Mouse (Mus musculus): ENCODE data around the gene Ctf2. TPM values are rescaled to one million over a fixed set of nuclear protein-coding genes. Genes with fewer than 3 reads are reported as not detected.

Ctf2 gene
- polyA plus RNA-seq, 1 experiment from 2014 or later, result 0.26 TPM

GRCm38 (mm10) chr7:127674977-127675376 is 57.0 kb downstream of the Ctf2 start:
- peak; percentile 65; the same call in 1 of the 2 replicates for ATAC-seq (ENCODE audit: insufficient read depth, low FRiP score, low read depth)
- no peak overlapping the region for H3K4me2 ChIP-seq
- no peaks in the 10 kb centered on the region for H3K27me3 ChIP-seq (replicated peaks)
- no peak overlapping the region for H3K4me3 ChIP-seq (replicated peaks)
- 0 out of 2 replicates have a peak, but pooled peaks cover 4% of the 10 kb centered on the region for H3K4me1 ChIP-seq
- H3K9ac ChIP-seq, result no peak overlapping the region
- H3K36me3 ChIP-seq, result no peaks in the 10 kb centered on the region
- 2% methylated on average over 5 of the region's 5 CpGs for WGBS
- no peaks in the 10 kb centered on the region for H3K9me3 ChIP-seq
- H3K27ac ChIP-seq, result no peak overlapping the region

GRCm38 (mm10) chr7:127672776-127673175 is 59.2 kb downstream of the Ctf2 start:
- WGBS, result 68% methylated on average over 4 of the region's 4 CpGs
- Histone ChIP-seq H3K27ac (no peak overlapping the region), H3K27me3 (replicated peaks) (no peaks in the 10 kb centered on the region), H3K4me3 (replicated peaks) (no peak overlapping the region), H3K9me3 (no peaks in the 10 kb centered on the region), H3K4me2 (no peak overlapping the region), H3K9ac (no peak overlapping the region), H3K36me3 (no peaks in the 10 kb centered on the region), H3K4me1 (0 out of 2 replicates have a peak, but pooled peaks cover 4% of the 10 kb centered on the region)
- ATAC-seq (ENCODE audit: insufficient read depth, low FRiP score, low read depth), result no peak

GRCm38 (mm10) chr7:127671880-127672774 is 59.8 kb downstream of the Ctf2 start:
- H3K4me3 ChIP-seq (replicated peaks), result no peak overlapping the region
- 0 out of 2 replicates have a peak, but pooled peaks cover 4% of the 10 kb centered on the region for H3K4me1 ChIP-seq
- WGBS, result 57% methylated on average over 11 of the region's 11 CpGs
- no peak for ATAC-seq (ENCODE audit: insufficient read depth, low FRiP score, low read depth)
- H3K27ac ChIP-seq, result no peak overlapping the region
- H3K36me3 ChIP-seq, result 0 out of 2 replicates have a peak, but pooled peaks cover 2% of the 10 kb centered on the region
- no peak overlapping the region for H3K4me2 ChIP-seq
- H3K27me3 ChIP-seq (replicated peaks), result no peaks in the 10 kb centered on the region
- H3K9ac ChIP-seq, result no peak overlapping the region
- no peaks in the 10 kb centered on the region for H3K9me3 ChIP-seq

MicroRNA genes within 50 kb of the gene (microRNA counts, 519-probe panel; counts per million panel counts)
- 2,264 counts per million, percentile 39 among the panel's probes with 10 or more counts for microRNA mmu-miR-762

Small RNAs within 50 kb of the gene (microRNA-seq; reads per million reads assigned to microRNA genes)
- not detected for gene Mir762

Other genes starting within 250 kb of the Ctf2 start
- gene Srcap, start 220.2 kb downstream of the Ctf2 start, polyA plus RNA-seq (2015; fragmentation: Nextera tagmentation; extraction: Ambion mirVana), result 49.7 and 55.4 TPM in 2 replicates
- 13.4 and 14.8 TPM in 2 replicates for gene Gm42715, start 212.6 kb downstream of the Ctf2 start, polyA plus RNA-seq (2015; fragmentation: Nextera tagmentation; extraction: Ambion mirVana)
- gene Tmem265, start 170.8 kb downstream of the Ctf2 start, polyA plus RNA-seq (2015; fragmentation: Nextera tagmentation; extraction: Ambion mirVana), result 5.6 and 6.0 TPM in 2 replicates
- 37.1 and 37.5 TPM in 2 replicates for gene Phkg2, start 158.8 kb downstream of the Ctf2 start, polyA plus RNA-seq (2015; fragmentation: Nextera tagmentation; extraction: Ambion mirVana)
- 5.8 and 7.2 TPM in 2 replicates for gene Ccdc189, start 143.6 kb downstream of the Ctf2 start, polyA plus RNA-seq (2015; fragmentation: Nextera tagmentation; extraction: Ambion mirVana)
- 37.8 and 42.0 TPM in 2 replicates for gene Rnf40, start 143.4 kb downstream of the Ctf2 start, polyA plus RNA-seq (2015; fragmentation: Nextera tagmentation; extraction: Ambion mirVana)
- 9.4 and 10.3 TPM in 2 replicates for gene Zfp629, start 116.4 kb downstream of the Ctf2 start, polyA plus RNA-seq (2015; fragmentation: Nextera tagmentation; extraction: Ambion mirVana)
- 59.3 and 63.4 TPM in 2 replicates for gene Bcl7c, start 23.2 kb downstream of the Ctf2 start, polyA plus RNA-seq (2015; fragmentation: Nextera tagmentation; extraction: Ambion mirVana)
- 15.6 and 17.0 TPM in 2 replicates for gene Ctf1, start 19.4 kb downstream of the Ctf2 start, polyA plus RNA-seq (2015; fragmentation: Nextera tagmentation; extraction: Ambion mirVana)
- gene Fbxl19, start 12.4 kb upstream of the Ctf2 start, polyA plus RNA-seq (2015; fragmentation: Nextera tagmentation; extraction: Ambion mirVana), result 3.8 and 4.8 TPM in 2 replicates
- 29.2 and 29.6 TPM in 2 replicates for gene Orai3, start 37.6 kb upstream of the Ctf2 start, polyA plus RNA-seq (2015; fragmentation: Nextera tagmentation; extraction: Ambion mirVana)
- 21.1 and 25.0 TPM in 2 replicates for gene Setd1a, start 44.5 kb upstream of the Ctf2 start, polyA plus RNA-seq (2015; fragmentation: Nextera tagmentation; extraction: Ambion mirVana)
- not detected in 2 replicates for gene Gm49388, start 53.4 kb upstream of the Ctf2 start, polyA plus RNA-seq (2015; fragmentation: Nextera tagmentation; extraction: Ambion mirVana)
- gene Hsd3b7, start 68.4 kb upstream of the Ctf2 start, polyA plus RNA-seq (2015; fragmentation: Nextera tagmentation; extraction: Ambion mirVana), result 27.4 and 31.8 TPM in 2 replicates
- 45.3 and 48.1 TPM in 2 replicates for gene Stx4a, start 92.1 kb upstream of the Ctf2 start, polyA plus RNA-seq (2015; fragmentation: Nextera tagmentation; extraction: Ambion mirVana)
- 3.2 and 3.4 TPM in 2 replicates for gene Stx1b, start 92.4 kb upstream of the Ctf2 start, polyA plus RNA-seq (2015; fragmentation: Nextera tagmentation; extraction: Ambion mirVana)
- gene Zfp646, start 144.1 kb upstream of the Ctf2 start, polyA plus RNA-seq (2015; fragmentation: Nextera tagmentation; extraction: Ambion mirVana), result 9.1 and 10.9 TPM in 2 replicates
- 14.6 and 16.7 TPM in 2 replicates for gene Zfp668, start 144.7 kb upstream of the Ctf2 start, polyA plus RNA-seq (2015; fragmentation: Nextera tagmentation; extraction: Ambion mirVana)
- gene Prss53, start 158.8 kb upstream of the Ctf2 start, polyA plus RNA-seq (2015; fragmentation: Nextera tagmentation; extraction: Ambion mirVana), result 1.7 and 1.8 TPM in 2 replicates
- not detected in 2 replicates for gene Gm21974, start 163.3 kb upstream of the Ctf2 start, polyA plus RNA-seq (2015; fragmentation: Nextera tagmentation; extraction: Ambion mirVana)
- 186 and 190 TPM in 2 replicates for gene Vkorc1, start 163.5 kb upstream of the Ctf2 start, polyA plus RNA-seq (2015; fragmentation: Nextera tagmentation; extraction: Ambion mirVana)
- gene Bckdk, start 171.9 kb upstream of the Ctf2 start, polyA plus RNA-seq (2015; fragmentation: Nextera tagmentation; extraction: Ambion mirVana), result 145 and 157 TPM in 2 replicates
- 35.0 and 35.6 TPM in 2 replicates for gene Kat8, start 180.3 kb upstream of the Ctf2 start, polyA plus RNA-seq (2015; fragmentation: Nextera tagmentation; extraction: Ambion mirVana)
- 61.2 and 70.2 TPM in 2 replicates for gene Prss8, start 197.9 kb upstream of the Ctf2 start, polyA plus RNA-seq (2015; fragmentation: Nextera tagmentation; extraction: Ambion mirVana)
- 10.8 and 10.9 TPM in 2 replicates for gene Prss36, start 214.6 kb upstream of the Ctf2 start, polyA plus RNA-seq (2015; fragmentation: Nextera tagmentation; extraction: Ambion mirVana)
- gene Fus, start 235.3 kb upstream of the Ctf2 start, polyA plus RNA-seq (2015; fragmentation: Nextera tagmentation; extraction: Ambion mirVana), result 367 and 393 TPM in 2 replicates